Mouse (Mus musculus): ENCODE results near the gene Gm38100.

DNA sequence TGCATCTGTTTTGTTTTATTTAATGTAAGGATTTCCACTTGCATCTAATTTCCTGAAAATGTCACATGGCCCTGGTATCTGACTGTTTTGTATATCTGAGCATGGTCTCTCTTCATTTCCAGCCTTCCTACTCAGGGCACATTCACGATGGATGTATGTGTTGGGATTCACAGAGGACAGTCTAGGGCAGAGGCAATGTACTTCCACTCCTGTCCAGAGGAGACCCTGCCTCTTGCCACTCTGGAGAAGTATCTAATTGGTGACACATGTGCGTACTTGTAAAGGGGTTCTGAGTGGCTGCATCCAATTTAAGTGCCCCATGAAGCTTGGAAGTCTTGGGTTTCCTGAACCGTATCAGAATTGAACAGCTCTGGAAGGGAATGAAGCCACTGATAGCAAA lies 30.3 kb downstream of the Gm38100 start:
- no peak for TF ChIP-seq CTCF (IDR thresholded peaks at IDR 0.05; ENCODE audit: low read depth, low read length)
- TF ChIP-seq POLR2A (IDR thresholded peaks at IDR 0.05; ENCODE audit: extremely low read depth, insufficient read depth, low read length): no peak
